Mouse (Mus musculus) gastrocnemius, adult 18-20 months (tissue): ENCODE results near the gene Ksr2. TPM values are rescaled to one million over a fixed set of nuclear protein-coding genes. Genes with fewer than 3 reads are reported as not detected.

Experiments used
- DNase-seq: peaks from one replicate; pipeline ENCODE4 v3.0.0; 2021; ENCODE audit warnings: low spot score
- total RNA-seq, 2 experiments: library from RNA; stranded (reverse); gene quantifications; 2 replicates each; pipeline ENCODE4 v1.2.3; 2021

Gene Ksr2
- total RNA-seq, 2 experiments from 2014 or later, result 0.09 to 0.11 TPM

DNA sequence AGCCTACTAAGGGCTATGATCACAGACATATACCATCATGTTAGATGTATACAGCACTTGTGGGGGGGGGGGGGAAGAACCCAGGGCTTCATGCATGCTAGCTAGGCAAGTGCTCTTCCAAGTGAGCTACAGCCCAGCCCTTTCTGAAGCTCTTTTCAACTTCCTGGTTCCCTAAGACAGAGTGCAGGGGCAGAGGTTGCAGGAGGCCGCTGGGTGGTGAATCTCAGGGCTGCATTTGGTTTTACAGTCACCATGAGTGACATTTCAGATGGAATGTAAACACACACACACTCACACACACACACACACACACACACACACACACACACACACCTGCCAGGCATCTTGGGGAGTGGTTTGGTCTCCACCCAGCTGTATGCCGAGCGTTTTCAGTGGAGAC, 67.4 kb downstream of the Ksr2 start:
- no peak for DNase-seq

DNA sequence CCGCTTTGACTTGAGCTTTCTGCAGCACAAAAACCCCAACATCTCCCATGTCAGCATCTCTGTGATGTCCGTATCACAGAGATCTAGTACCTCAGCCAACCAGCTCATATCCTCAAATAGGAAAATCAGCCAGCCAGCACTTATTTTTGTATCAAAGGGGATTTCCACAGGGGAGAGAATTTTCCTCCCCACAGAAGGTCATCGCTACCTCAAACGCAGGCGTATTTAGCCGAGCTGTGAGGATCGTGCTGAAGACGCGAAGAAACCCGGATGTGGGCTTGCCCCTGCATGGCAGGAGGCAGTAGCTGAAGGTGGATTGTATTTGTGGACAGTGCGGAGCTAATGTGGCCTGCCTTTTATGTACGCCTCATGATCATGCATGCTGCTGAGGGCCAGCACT, 67.8 kb downstream of the Ksr2 start:
- DNase-seq, result no peak

DNA sequence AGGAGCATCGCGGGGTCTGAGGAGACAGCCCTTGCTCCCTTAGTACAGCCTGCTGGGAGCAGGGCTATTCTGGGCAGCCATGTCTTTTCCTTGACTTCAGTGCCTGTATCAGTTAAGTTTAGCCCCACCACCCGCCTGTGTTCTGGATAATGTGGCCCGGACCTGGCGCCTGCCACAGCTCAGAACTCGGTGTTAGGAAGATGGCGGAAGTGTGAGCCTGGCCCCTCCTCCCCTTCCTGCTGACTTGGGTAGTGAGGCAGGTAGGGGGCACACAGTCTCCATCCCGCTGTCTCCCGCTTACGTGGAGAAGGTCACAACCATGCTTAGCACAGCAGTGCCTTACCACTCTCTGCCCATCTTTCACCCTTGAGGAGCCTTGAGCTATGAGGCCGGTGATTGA, 68.2 kb downstream of the Ksr2 start:
- no peak for DNase-seq

DNA sequence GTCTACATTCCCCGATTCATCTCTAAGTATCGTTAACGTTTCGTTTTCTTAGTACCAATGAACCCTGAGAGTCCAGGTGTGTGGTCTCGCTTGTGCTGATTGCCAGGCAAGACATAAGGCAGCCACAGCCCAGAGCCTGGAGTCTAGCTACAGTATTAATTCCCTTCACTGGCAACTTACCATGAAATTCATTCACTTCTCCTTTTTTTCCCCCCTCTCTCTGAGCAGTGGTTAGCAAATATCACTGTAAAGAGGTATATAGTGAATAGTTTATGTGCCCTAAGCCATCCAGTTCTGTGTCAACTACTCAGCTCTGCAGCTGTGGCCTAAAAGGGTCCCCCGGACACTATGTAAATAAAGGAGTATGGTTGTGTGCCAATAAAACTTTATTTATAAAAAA, 71.6 kb downstream of the Ksr2 start:
- DNase-seq, result no peak

DNA sequence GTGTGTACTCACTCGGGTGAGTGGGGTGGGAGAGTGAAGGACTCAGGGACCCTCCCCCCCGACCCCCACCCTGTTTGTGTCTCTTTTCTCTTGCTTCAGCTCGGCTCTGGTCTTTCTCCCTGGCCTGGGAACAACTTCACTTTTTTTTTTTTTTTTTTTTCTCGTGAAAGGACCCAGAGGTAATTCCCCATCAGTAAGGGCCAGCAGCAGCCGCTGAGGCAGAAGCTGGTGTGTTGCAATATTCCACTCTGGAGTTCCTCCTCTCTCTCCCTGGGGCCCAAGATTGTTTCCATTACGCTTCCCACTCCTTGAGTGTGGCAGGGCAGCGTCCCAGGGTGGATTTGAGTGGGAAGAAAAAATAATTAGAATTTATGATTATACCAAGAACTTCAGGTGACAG, 72.3 kb downstream of the Ksr2 start:
- DNase-seq, result no peak

DNA sequence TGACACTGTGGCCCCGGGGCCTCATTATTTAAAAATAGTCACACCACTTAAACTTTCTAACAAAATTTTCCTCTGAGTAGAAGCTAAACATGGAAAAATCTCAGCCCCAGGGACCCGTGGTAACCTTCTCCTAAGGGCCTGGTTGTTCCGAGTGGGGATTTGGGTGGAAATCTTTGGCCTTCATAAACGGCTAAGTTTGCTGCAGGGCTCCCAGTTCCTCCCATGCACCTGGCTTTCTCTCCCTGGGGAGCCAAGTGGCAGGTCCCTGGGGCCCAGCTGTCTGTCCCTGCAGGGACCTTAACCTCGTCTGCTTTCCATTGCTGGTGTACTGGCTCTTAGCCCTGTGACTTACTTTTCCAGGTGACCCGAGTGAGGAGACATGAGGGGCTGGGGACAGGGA, 74.4 kb downstream of the Ksr2 start:
- no peak for DNase-seq

DNA sequence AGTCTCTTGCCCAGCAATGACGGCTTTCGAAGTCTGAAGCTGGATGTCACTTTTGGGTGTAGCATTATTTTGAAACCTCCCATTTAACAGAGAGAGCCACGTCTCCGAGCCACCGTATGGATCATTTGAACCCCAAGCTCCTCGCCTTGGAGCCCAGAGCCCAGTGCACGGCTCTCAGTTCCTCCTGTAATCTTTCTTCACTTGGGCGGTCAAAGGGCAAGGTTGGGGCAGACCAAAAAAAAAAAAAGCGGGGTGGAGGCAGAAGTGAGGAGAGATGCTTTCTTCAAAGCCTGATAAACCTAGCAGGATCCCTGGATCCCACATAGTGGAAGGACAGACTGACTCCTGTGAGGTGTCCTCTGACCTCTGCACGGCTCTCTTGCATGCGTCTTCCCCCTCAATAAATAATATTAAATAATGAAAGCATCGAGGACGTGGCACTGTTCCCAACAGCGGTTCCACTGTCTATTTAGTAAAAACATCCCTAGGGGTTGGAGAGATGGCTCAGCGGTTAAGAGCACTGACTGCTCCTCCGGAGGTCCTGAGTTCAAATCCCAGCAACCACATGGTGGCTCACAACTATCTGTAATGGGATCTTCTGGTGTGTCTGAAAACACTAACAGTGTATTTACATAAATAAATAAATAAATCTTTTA, 75.0 kb downstream of the Ksr2 start:
- DNase-seq, result no peak

DNA sequence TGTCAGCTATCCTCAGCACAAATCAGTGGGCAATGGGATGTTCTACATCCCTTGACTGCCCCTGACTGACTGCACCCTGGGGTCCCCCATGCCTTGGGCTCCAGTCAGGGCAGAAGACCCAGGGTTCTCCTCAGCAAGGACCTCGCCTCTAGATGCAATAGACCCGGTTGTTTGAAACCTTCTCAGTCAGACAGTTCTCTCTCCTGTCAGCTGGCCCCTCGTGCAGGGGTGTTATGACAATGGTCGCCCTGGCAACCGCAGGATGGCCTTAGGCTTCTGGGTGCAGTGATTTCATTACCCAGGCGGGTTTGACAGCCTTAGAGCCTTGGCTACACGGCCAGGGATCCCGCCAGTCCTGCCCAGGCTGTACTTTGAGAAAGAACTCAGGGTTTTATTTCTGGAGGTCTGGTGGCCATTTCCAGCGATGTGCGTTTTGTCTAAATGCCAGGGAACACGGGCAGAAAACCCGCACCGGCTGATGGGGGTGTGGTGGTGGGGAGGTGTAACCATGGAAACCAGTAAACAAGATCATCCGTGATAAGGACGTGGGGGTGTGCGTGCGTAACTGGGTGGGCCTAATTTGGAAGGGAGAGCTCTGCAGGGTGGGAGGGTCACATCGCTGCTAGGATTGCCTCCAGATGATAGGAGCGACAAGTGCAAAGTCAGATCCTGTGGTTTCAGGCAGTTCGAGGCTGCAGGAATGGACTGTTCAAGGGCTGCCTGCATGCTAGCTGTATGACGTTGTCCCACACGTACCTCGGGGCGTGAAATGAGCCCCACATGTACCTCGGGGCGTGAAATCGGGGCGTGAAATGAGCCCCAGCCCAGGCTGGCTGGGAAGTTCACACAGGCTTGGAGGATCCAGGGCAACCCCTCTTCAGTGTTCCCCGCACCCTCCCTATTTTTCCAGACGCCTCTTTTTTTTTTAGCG, 79.4 kb downstream of the Ksr2 start:
- DNase-seq, result no peak

DNA sequence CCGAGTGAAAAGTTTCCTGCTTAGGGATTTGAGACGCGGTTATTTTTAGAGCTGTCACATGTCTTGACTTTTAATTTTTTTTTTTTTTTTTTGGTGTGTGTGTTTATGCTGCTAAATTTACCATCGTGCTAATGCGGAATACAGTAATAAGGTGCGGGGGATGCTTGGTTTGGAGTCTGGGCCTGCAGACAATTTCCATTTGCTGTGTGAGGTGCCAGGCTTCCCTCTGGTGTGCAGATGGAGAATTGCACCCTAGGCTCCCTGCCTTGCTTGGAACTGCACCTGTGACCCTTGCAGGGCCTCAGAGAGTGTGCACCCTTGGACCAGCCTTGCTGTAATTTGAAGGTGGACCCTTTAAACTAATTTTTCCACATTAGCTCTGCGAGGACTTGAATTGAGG, 80.1 kb downstream of the Ksr2 start:
- peak; percentile 48 for DNase-seq

DNA sequence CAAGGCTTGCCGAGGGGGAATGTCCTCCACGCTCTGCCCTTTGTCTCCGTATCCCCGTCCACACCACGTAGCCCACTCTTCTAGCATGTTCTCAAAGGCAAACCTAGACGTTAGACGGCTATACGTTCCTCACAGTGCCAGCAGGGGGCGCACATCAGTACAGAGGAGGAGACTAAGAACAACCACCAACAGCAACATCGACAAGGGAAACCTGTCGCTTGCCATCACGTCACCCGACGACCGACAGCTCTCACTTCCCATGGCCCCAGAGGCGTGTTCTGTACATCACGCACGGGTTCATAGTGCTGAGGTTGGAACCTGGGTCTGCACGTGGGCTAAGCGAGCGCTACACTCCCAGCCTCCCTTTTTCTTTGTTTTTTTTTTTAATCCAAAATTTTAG, 83.3 kb downstream of the Ksr2 start:
- no peak for DNase-seq

DNA sequence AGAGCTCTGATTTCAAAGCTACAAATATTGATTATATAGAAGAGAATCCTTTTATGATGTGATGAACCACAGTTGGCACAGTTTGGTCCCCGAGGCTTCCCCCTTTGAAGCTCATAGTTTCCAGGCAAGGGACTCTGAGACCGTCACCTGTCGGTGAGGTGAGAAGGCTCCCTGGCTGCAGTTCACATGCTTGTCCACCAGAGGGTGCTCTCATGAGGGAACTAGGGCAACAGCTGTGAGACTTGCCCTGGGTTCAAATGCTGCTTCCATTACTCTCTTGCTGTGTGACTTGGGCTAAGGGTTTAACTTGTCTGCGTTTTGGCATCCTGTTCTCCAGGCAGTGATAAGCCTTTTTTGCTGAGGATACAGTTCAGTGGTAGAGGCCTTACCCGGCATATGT, 88.8 kb downstream of the Ksr2 start:
- DNase-seq, result no peak

DNA sequence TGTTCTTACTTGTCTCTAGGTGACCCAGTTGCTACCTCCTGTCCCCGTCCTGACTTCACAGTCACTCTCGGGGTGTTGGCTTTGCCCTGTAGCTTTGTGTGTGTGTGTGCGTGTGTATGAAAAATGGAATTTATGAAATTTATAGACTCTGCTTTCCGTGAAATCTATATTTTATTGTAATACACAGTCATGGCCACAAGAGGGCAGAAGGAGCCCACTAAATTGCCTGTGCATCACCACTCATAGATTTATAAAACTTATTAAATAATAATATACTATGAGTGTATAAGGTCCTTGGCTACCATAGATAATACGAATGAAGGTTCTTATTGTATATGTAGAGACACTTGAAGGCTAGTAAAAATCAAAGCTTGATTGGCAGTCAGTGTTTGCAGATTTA, 90.6 kb downstream of the Ksr2 start:
- no peak for DNase-seq

DNA sequence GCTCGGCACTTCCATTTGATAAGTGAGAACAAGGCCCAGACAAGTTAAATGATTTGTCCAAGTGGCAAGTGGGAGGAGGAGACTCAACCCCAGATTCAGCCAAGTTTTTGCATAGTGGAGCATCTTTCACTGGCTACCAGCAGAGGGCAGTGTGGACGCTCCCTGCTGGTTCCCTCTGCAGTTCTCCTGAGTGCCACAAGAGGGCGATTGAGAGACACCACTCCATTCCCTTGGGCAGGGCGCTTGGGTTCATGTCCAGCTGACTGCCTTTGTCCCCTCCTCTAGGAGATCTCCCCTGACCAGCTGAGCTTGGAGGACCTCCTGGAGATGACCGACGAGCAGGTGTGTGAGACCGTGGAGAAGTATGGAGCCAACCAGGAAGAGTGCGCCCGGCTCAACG, 91.4 kb downstream of the Ksr2 start:
- peak; percentile 51 for DNase-seq

DNA sequence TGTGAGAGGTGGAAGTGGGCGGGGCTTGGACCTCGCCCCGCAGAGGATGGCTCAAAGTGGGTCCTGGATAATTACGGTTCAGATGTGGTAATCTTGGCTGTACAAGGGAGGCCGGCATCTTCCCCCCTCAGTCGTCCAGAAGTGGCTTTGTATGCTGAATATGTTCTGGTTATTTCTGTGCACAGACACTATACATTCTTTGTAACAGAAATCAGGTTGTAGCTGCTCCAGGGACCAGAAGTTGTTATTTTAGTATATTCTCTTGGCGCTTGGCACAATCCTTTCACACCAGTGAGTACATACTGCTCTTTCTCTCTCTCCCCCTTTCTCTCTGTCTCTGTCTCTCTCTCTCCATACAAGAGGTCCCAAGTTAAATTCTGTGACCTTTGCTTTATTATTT, 92.0 kb downstream of the Ksr2 start:
- no peak for DNase-seq

DNA sequence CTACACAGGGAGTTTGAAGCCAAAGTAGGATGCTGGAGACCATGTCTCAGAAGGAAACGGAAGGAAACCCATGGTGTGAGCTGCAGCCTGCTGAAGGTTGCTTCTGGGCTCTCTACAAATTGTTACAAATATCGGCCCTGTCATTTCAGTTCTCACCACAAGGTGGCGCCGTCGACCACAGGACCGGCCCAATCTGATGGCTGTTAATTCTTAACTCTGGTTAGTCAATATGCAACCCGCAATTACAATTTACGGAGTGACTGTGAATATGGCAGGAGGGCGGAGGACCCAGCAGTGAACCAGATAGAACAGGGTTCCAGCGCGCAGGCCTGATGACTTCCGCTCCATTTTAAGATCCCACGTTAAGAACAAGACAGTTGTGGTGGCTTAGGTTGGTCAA, 92.6 kb downstream of the Ksr2 start:
- peak; percentile 38 for DNase-seq

DNA sequence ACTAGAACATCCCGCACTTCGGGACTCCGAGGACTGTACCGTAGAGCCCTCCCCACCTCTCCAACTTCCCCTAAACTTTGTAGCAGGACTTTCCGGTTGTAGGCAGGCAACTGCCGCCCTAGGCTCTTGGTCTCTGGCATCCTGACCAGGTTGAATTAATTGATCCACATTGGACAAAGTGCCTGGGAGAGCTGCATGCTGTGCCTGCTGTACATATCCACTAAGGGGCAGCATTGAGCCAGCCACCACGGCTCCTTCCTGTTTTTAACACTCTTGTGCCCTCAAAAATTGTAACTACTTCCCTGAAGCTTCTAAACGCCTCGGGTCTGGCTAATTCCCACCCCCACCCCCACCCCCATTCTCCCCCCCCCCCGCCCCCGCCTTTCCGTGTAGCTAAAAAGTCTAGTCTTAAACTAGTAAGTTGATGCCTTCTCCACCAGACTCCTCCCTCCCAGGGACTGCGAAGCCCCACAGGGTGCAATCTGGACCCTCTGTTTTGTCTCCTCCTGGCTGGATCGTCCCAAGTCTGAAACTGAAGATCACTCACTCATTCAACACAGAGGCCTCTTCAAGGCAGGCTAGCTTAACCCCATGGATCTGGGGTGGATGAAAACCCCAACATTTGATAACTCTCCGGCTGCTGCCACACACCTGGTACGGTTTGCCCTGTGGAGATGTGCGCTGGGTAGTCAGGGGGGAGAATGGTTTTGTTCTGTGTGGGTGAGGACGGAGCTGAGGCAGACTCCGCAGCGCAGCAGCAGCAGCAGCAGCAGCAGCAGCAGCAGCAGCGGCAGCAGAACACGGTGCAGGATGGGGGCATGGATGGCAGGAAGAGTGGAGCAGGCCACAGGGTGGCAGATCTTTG, 95.9 kb downstream of the Ksr2 start:
- no peak for DNase-seq

DNA sequence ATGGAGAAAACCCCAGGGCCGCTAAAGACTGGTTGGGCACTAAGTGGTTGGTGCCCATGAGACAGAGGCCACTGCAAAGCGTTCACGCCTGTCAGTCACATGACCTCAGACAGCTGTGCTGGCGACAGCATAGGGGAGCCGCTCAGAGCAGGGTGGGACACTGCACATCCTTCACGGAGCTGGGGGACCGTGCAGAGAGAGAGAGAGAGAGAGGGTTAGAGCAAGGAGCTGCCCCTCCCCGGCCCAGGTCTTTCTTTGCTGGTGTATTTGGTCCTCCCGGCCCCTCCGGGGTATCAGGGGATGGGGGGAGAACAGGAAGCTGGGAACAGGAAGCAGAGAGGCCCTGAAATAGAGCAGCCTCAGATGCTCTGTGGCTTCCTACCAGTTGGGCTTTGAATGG, 97.1 kb downstream of the Ksr2 start:
- no peak for DNase-seq

DNA sequence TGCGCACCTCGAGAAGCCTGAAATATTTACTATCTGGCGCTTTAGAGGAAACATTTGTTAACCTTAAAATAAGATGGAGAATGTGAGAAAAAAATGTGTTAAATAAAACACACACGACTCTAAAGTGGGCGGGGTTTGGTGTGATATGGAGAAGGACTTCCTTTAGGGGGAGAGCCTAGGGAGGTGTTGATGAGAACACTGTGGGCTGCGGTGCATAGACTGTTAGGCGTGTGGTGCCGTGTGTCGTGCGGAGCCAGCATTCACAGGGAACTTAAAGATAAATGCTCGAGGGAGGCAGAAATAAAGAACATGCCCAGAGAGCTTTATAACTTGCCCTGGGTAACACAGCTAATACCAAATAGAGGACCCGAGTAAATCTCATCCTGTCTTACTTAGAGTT, 101.6 kb downstream of the Ksr2 start:
- no peak for DNase-seq

DNA sequence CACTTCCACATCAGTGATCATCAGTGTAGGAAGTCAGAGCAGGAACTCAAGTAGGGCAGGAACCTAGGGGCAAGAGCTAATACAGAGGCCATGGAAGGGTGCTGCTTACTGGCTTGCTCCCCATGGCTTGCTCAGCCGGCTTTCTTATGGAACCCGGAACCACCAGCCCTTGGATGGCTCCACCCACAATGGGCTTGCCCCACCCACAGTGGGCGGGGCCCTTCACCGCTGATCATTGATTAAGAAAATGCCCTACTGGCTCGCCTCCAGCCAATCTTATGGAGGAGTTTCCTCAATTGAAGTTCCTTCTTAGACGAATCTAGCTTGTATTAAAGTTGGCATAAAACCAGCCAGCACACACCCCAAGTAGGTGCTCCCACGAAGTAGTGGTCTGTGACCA, 102.1 kb downstream of the Ksr2 start:
- DNase-seq, result no peak

DNA sequence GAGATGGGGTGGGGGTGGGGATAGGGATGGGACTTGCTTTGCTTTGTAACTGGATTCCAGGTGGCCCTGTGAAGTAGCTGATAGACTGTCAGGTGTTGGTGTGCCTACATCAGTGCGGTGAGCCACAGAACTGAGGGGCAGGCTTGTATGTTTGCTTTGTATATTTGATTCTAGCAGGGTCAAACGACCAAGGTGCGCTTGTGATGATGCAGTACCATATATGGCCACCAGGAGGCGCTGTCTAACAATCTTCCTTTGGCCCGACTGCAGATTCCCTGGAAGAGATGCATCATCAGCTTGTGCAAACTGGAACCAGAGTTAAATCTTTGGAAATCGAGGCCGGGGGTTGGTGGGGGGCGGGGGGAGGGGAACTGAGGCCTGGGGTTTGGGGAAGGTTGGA, 102.8 kb downstream of the Ksr2 start:
- DNase-seq, result peak; percentile 41

DNA sequence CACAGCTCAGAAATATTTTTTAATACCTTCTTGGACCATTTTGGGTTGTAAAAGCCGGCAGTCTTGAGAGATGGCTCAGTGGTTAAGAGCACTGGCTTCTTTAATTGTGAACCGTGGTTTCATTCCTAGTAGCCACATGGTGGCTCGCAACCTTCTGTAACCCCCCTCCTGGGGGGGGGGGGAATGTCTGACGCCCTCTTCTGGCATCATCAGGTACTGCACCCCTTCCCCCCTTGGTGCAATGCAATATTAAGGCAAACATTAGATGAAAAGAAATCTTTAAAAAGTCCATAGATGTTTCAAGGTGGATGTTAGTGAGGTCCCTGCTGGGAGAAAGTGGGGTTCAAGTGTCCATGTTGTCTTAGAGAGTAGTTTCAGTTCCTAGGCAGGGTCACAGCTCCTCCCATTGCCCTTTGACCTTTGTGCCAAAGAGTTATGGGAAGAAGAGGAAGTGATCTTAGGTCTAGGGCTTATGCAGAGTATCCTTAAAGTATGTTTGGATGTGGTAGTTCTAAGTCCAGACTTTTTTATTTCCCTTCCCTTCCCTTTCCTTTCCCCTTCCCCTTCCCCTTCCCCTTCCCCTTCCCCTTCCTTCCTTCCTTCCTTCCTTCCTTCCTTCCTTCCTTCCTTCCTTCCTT, 106.2 kb downstream of the Ksr2 start:
- DNase-seq, result no peak

DNA sequence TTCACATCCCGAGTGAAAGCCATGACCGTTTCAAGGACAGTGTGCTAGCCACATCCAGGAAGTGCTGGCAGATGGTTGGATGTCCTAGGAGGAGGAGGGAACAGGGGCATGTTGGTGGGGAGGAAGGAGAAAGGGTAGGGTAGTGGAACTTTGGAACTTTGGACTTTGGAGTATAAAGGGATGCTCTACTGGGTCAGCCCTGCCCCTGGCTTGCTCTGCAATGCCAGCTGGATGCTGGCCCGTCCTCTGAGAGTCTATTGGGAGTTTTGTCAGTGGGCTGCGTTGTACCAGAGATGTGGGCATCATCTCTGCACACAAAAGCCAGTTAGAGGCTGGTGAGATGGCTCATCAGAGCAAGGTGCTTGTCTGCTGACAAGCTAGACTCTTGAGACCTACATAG, 107.4 kb downstream of the Ksr2 start:
- DNase-seq, result no peak
